14 mouse cellular contexts compared by ENCODE assay signal in genomic region chr11:118905656-118906055, GRCm38 (mm10). TPM values are rescaled to one million over a fixed set of nuclear protein-coding genes. Genes with fewer than 3 reads are reported as not detected.
DNase-seq lines count a peak whose midpoint lies in the region; ATAC-seq lines count a peak whose summit lies in the region.
"Had no signal": no experiment of that assay in that cellular context is flagged by ENCODE, and none has a peak within 500 bp of the region (broad histone marks: within the 10 kb centered on the region; RNA-seq: fewer than 3 reads in every experiment).

No protein-coding gene starts in this region.

- H3K9me3 ChIP-seq in forebrain, embryonic 12.5 days, result no peaks in the 10 kb centered on the region
- no peaks in the 10 kb centered on the region for H3K9me3 ChIP-seq in forebrain, embryonic 11.5 days (ENCODE audit: control insufficient read depth, low read length)
- no peaks in the 10 kb centered on the region for H3K9me3 ChIP-seq in midbrain, embryonic 13.5 days
- H3K9me3 ChIP-seq in midbrain, embryonic 10.5 days (replicated peaks), result no peaks in the 10 kb centered on the region
- H3K9me3 ChIP-seq in embryonic facial prominence, embryonic 10.5 days, result no peaks in the 10 kb centered on the region
- H3K9me3 ChIP-seq: heart, embryonic 10.5 days; liver, embryonic 13.5 days had no signal

- intact Hi-C loops in left cerebral cortex, postnatal 25 days (cut with DNase I), result loop anchor here (1.0 to 5.0 kb wide), 3 partner anchors 21 to 113 kb away; no protein-coding TSS in a partner anchor
- intact Hi-C loops in heart, postnatal 14 days (cut with DNase I), result no loop called here

- H3K4me1 ChIP-seq in forebrain, embryonic 12.5 days, result peaks cover 55% of the 10 kb centered on the region
- H3K4me1 ChIP-seq in forebrain, embryonic 11.5 days (replicated peaks; ENCODE audit: control insufficient read depth, insufficient read depth, low read length), result peaks cover 21% of the 10 kb centered on the region
- peaks cover 62% of the 10 kb centered on the region for H3K4me1 ChIP-seq in midbrain, embryonic 13.5 days (replicated peaks)
- peaks cover 63% of the 10 kb centered on the region for H3K4me1 ChIP-seq in midbrain, embryonic 10.5 days
- H3K4me1 ChIP-seq in embryonic facial prominence, embryonic 10.5 days, result peaks cover 48% of the 10 kb centered on the region
- H3K4me1 ChIP-seq: liver, embryonic 13.5 days had no signal

- 0 out of 2 replicates have a peak overlapping the region, but pooled peaks have one; percentile 18 for H3K9ac ChIP-seq in forebrain, embryonic 12.5 days
- H3K9ac ChIP-seq in forebrain, embryonic 11.5 days (ENCODE audit: low read length), result no peak overlapping the region
- H3K9ac ChIP-seq in midbrain, embryonic 13.5 days (replicated peaks), result peak overlapping the region; percentile 87; the same call in 1 of the 2 replicates
- H3K9ac ChIP-seq: liver, embryonic 13.5 days had no signal

- WGBS in forebrain, embryonic 12.5 days, result 70% methylated on average over 11 of the region's 11 CpGs
- WGBS in forebrain, embryonic 11.5 days, result 76% methylated on average over 11 of the region's 11 CpGs
- WGBS in midbrain, embryonic 13.5 days, result 58% methylated on average over 11 of the region's 11 CpGs
- 73% methylated on average over 11 of the region's 11 CpGs for WGBS in midbrain, embryonic 10.5 days
- WGBS in embryonic facial prominence, embryonic 10.5 days, result 75% methylated on average over 11 of the region's 11 CpGs

- ATAC-seq in forebrain, embryonic 12.5 days (ENCODE audit: low FRiP score), result no peak
- ATAC-seq in forebrain, embryonic 11.5 days (replicated peaks; ENCODE audit: low FRiP score), result no peak
- no peak for ATAC-seq in midbrain, embryonic 13.5 days

- no peak for DNase-seq in forebrain, embryonic 11.5 days (ENCODE audit: low spot score)
- DNase-seq in midbrain, embryonic 10.5 days (ENCODE audit: low spot score), result no peak
- peak; percentile 80 to 94 for DNase-seq in left cerebral cortex, postnatal 25 days (ENCODE audit: low spot score in 2 of 2)
- peak; percentile 77 to 85 for DNase-seq in right cerebral cortex, postnatal 36 days (ENCODE audit: low spot score in 2 of 2)
- no peak for DNase-seq in embryonic facial prominence, embryonic 10.5 days (ENCODE audit: low spot score)
- DNase-seq in heart, postnatal 14 days, result no peak
- DNase-seq: adrenal gland, adult 8-10 months; embryo, embryonic 11 days; kidney, postnatal 4 days; liver, embryonic 13.5 days had no signal

- no peak overlapping the region for H3K4me3 ChIP-seq in forebrain, embryonic 12.5 days (replicated peaks)
- no peak overlapping the region for H3K4me3 ChIP-seq in forebrain, embryonic 11.5 days (ENCODE audit: low read depth, low read length)
- 0 out of 2 replicates have a peak overlapping the region, but pooled peaks have one; percentile 2 for H3K4me3 ChIP-seq in midbrain, embryonic 13.5 days (replicated peaks)
- no peak overlapping the region for H3K4me3 ChIP-seq in midbrain, embryonic 10.5 days
- no peak overlapping the region for H3K4me3 ChIP-seq in embryonic facial prominence, embryonic 10.5 days
- H3K4me3 ChIP-seq: heart, embryonic 10.5 days; liver, embryonic 13.5 days had no signal

- H3K36me3 ChIP-seq in forebrain, embryonic 12.5 days (replicated peaks), result no peaks in the 10 kb centered on the region
- H3K36me3 ChIP-seq in forebrain, embryonic 11.5 days (ENCODE audit: control insufficient read depth, insufficient read depth, low read length), result no peaks in the 10 kb centered on the region
- no peaks in the 10 kb centered on the region for H3K36me3 ChIP-seq in midbrain, embryonic 13.5 days
- no peaks in the 10 kb centered on the region for H3K36me3 ChIP-seq in midbrain, embryonic 10.5 days
- no peaks in the 10 kb centered on the region for H3K36me3 ChIP-seq in embryonic facial prominence, embryonic 10.5 days (replicated peaks)
- H3K36me3 ChIP-seq: heart, embryonic 10.5 days; liver, embryonic 13.5 days had no signal

- peak overlapping the region; percentile 95; the same call in 1 of the 2 replicates for H3K4me2 ChIP-seq in forebrain, embryonic 12.5 days
- H3K4me2 ChIP-seq in forebrain, embryonic 11.5 days (ENCODE audit: low read depth, low read length, severe bottlenecking), result no peak overlapping the region
- H3K4me2 ChIP-seq in midbrain, embryonic 13.5 days (replicated peaks), result peak overlapping the region; percentile 90
- H3K4me2 ChIP-seq: liver, embryonic 13.5 days had no signal

- H3K27ac ChIP-seq in forebrain, embryonic 12.5 days, result peak overlapping the region; percentile 8; the same call in 1 of the 2 replicates
- no peak overlapping the region for H3K27ac ChIP-seq in forebrain, embryonic 11.5 days (ENCODE audit: low read depth, low read length)
- H3K27ac ChIP-seq in midbrain, embryonic 13.5 days, result peak overlapping the region; percentile 46
- H3K27ac ChIP-seq in midbrain, embryonic 10.5 days (replicated peaks), result no peak overlapping the region
- no peak overlapping the region for H3K27ac ChIP-seq in embryonic facial prominence, embryonic 10.5 days (replicated peaks)
- H3K27ac ChIP-seq: heart, embryonic 10.5 days; liver, embryonic 13.5 days had no signal

- peaks cover 65% of the 10 kb centered on the region for H3K27me3 ChIP-seq in forebrain, embryonic 12.5 days
- peaks cover 38% of the 10 kb centered on the region for H3K27me3 ChIP-seq in forebrain, embryonic 11.5 days (ENCODE audit: control insufficient read depth, insufficient read depth, low read length)
- H3K27me3 ChIP-seq in midbrain, embryonic 13.5 days, result peaks cover 26% of the 10 kb centered on the region
- peaks cover 59% of the 10 kb centered on the region for H3K27me3 ChIP-seq in midbrain, embryonic 10.5 days (ENCODE audit: low read depth, poor library complexity, severe bottlenecking)
- H3K27me3 ChIP-seq in embryonic facial prominence, embryonic 10.5 days (replicated peaks; ENCODE audit: low read depth, poor library complexity, severe bottlenecking), result peaks cover 76% of the 10 kb centered on the region

RNA-seq across cellular contexts. Expression of gene Rbfox3, which starts 5.7 kb away (rescaled TPM):
- 17.0 and 19.6 TPM in 2 replicates for polyA plus RNA-seq in forebrain, embryonic 12.5 days (2016; fragmentation: Nextera tagmentation; extraction: Ambion mirVana)
- polyA plus RNA-seq in forebrain, embryonic 11.5 days (2014; fragmentation: Nextera tagmentation; extraction: Ambion mirVana), result 6.9 and 8.8 TPM in 2 replicates
- 28.2 and 29.9 TPM in 2 replicates for polyA plus RNA-seq in midbrain, embryonic 13.5 days (2015; fragmentation: Nextera tagmentation; extraction: Ambion mirVana)
- polyA plus RNA-seq in midbrain, embryonic 10.5 days (2016; fragmentation: Nextera tagmentation; extraction: Ambion mirVana), result 7.6 and 8.3 TPM in 2 replicates
- total RNA-seq in left cerebral cortex, postnatal 25 days (2021), result 100 to 1,000 TPM; 328 to 335 TPM
- 2.3 and 2.5 TPM in 2 replicates for polyA plus RNA-seq in embryonic facial prominence, embryonic 10.5 days (2016; fragmentation: Nextera tagmentation; extraction: Ambion mirVana)
- under 1 TPM; 0.12 to 0.29 TPM for total RNA-seq in heart, postnatal 14 days (2021)
- total RNA-seq: MEL had no signal

Comparison
In these comparisons a context has a peak if more than half of its experiments do, and no peak if none do; other contexts are left out.
1. H3K27ac ChIP-seq: peak in forebrain, embryonic 12.5 days (single experiment) and midbrain, embryonic 13.5 days (single experiment); none in forebrain, embryonic 11.5 days (single experiment), midbrain, embryonic 10.5 days (single experiment) and embryonic facial prominence, embryonic 10.5 days (single experiment).
2. DNase-seq: peak in left cerebral cortex, postnatal 25 days (2 of 2) and right cerebral cortex, postnatal 36 days (2 of 2); none in forebrain, embryonic 11.5 days (single experiment), midbrain, embryonic 10.5 days (single experiment), embryonic facial prominence, embryonic 10.5 days (single experiment) and heart, postnatal 14 days (0 of 2).